Mouse (Mus musculus): Measurements from ENCODE around the gene Zmym1. TPM values are rescaled to one million over a fixed set of nuclear protein-coding genes. Genes with fewer than 3 reads are reported as not detected.
"Not testable (repeated sequence)": the region's sequence is repeated elsewhere in the genome, so short reads cannot be mapped to it uniquely, and the experiment has no call there.

The Zmym1 gene
- total RNA-seq, 2 experiments from 2014 or later, result 6.4 to 8.5 TPM

- DNase-seq, result peak; percentile 65
These were observed 33.4 kb downstream of the Zmym1 start for GRCm38 (mm10) chr4:127027228-127028190.

- no peak for DNase-seq
These were observed 34.1 kb downstream of the Zmym1 start for GRCm38 (mm10) chr4:127026826-127027225.

- no peak for DNase-seq
These were observed 36.7 kb downstream of the Zmym1 start for GRCm38 (mm10) chr4:127024240-127024639.

- no peak for DNase-seq
These were observed 37.8 kb downstream of the Zmym1 start for GRCm38 (mm10) chr4:127023201-127023600.

- DNase-seq, result peak; percentile 92
These were observed 38.8 kb downstream of the Zmym1 start for GRCm38 (mm10) chr4:127021989-127022626.

- DNase-seq, result peak; percentile 99
These were observed 39.6 kb downstream of the Zmym1 start, which contains the start of gene Sfpq for GRCm38 (mm10) chr4:127021151-127021945. TSS of gene Sfpq (plus strand) at chr4:127021324.

- no peak for DNase-seq
These were observed 40.4 kb downstream of the Zmym1 start for GRCm38 (mm10) chr4:127020411-127021150.

GRCm38 (mm10) chr4:127016366-127016765 lies 44.6 kb downstream of the Zmym1 start:
- DNase-seq, result no peak

GRCm38 (mm10) chr4:127015294-127015993 lies 45.5 kb downstream of the Zmym1 start:
- peak; percentile 88 for DNase-seq

- DNase-seq, result peak; percentile 76
These were observed 55.6 kb downstream of the Zmym1 start for GRCm38 (mm10) chr4:127005113-127005936.

- DNase-seq, result no peak
These were observed 56.6 kb downstream of the Zmym1 start for GRCm38 (mm10) chr4:127004384-127004783.

- DNase-seq, result peak; percentile 31
These were observed 60.3 kb downstream of the Zmym1 start for GRCm38 (mm10) chr4:127000601-127001105.

- not testable (repeated sequence) for DNase-seq
These were observed 61.6 kb downstream of the Zmym1 start for GRCm38 (mm10) chr4:126999372-126999771.

Other genes with a start within 250 kb of the Zmym1 start
- gene Zmym4, start 93.0 kb downstream of the Zmym1 start, total RNA-seq (2021), result 10 to 100 TPM; 33.1 to 47.3 TPM
- 100 to 1,000 TPM; 204 to 244 TPM for gene Sfpq, start 39.8 kb downstream of the Zmym1 start, total RNA-seq (2021)
- 10 to 100 TPM; 12.7 to 18.7 TPM for gene Zmym6, start 16.2 kb upstream of the Zmym1 start, total RNA-seq (2021)
- gene Tmem35b, start 62.5 kb upstream of the Zmym1 start, total RNA-seq (2021), result 10 to 100 TPM; 10.8 to 12.8 TPM
- 1 to 10 TPM; 6.4 to 7.5 TPM for gene Dlgap3, start 108.1 kb upstream of the Zmym1 start, total RNA-seq (2021)
- 10 to 100 TPM; 36.6 to 38.3 TPM for gene Smim12, start 182.6 kb upstream of the Zmym1 start, total RNA-seq (2021)